Mouse (Mus musculus) right cerebral cortex, postnatal 4 days (tissue): ENCODE results near the gene Tpp1.
A peak's percentile ranks its signal among the peaks of the same experiment; 100 is the strongest.

Experiments used
- DNase-seq: peaks from one replicate; pipeline ENCODE4 v3.0.0-alpha.2; 2022

Tpp1 gene

GRCm38 (mm10) chr7:105726144-105726979 lies 25.7 kb downstream of the Tpp1 start:
- DNase-seq = peak; percentile 27

- DNase-seq = no peak
Observed at GRCm38 (mm10) chr7:105721916-105722315, 30.1 kb downstream of the Tpp1 start.

GRCm38 (mm10) chr7:105715366-105715765 lies 36.7 kb downstream of the Tpp1 start:
- DNase-seq = no peak

- no peak for DNase-seq
Observed at GRCm38 (mm10) chr7:105708733-105709132, 43.3 kb downstream of the Tpp1 start.

GRCm38 (mm10) chr7:105703816-105704215 lies 48.2 kb downstream of the Tpp1 start:
- no peak for DNase-seq

- DNase-seq = no peak
Observed at GRCm38 (mm10) chr7:105703184-105703583, 48.9 kb downstream of the Tpp1 start.
